Mouse (Mus musculus) hindbrain, embryonic 13.5 days (tissue): Measurements from ENCODE around the gene Cyp4a14. TPM values are rescaled to one million over a fixed set of nuclear protein-coding genes. Genes with fewer than 3 reads are reported as not detected.
"Not testable (repeated sequence)": the region's sequence is repeated elsewhere in the genome, so short reads cannot be mapped to it uniquely, and the experiment has no call there.

Source experiments
- ATAC-seq: fragments of 200-750 bp; cut with Nextera tagmentation; 2 replicates; pipeline ENCODE4 v1.8.0; 2017; ENCODE audit warnings: moderate TSS enrichment; ENCODE audit not compliant: low FRiP score
- H3K27ac ChIP-seq: fragments of 300-500 bp; sonication (generic); 2 replicates; pipeline ENCODE4 v1.5.1; 2015; ENCODE audit warnings: inconsistent platforms, mild to moderate bottlenecking, moderate library complexity
- H3K27me3 ChIP-seq: fragments of 300-500 bp; sonication (generic); 2 replicates; pipeline ENCODE4 v1.6.1; 2015; ENCODE audit warnings: mild to moderate bottlenecking, inconsistent platforms
- H3K36me3 ChIP-seq: fragments of 300-500 bp; sonication (generic); 2 replicates; pipeline ENCODE4 v1.6.1; 2015; ENCODE audit warnings: mild to moderate bottlenecking, inconsistent platforms
- H3K4me1 ChIP-seq: fragments of 300-500 bp; sonication (generic); replicated peaks from 2 replicates; pipeline ENCODE4 v1.6.1; 2015; ENCODE audit warnings: inconsistent platforms
- H3K4me2 ChIP-seq: fragments of 300-500 bp; sonication (generic); 2 replicates; pipeline ENCODE4 v1.6.1; 2015; ENCODE audit warnings: inconsistent platforms, mild to moderate bottlenecking, moderate library complexity
- H3K4me3 ChIP-seq: fragments of 300-500 bp; sonication (generic); 2 replicates; pipeline ENCODE4 v1.5.1; 2015; ENCODE audit warnings: mild to moderate bottlenecking, inconsistent platforms
- H3K9ac ChIP-seq: fragments of 300-500 bp; sonication (generic); 2 replicates; pipeline ENCODE4 v1.6.1; 2015; ENCODE audit warnings: mild to moderate bottlenecking, inconsistent platforms
- H3K9me3 ChIP-seq: fragments of 300-500 bp; sonication (generic); 2 replicates; pipeline ENCODE4 v1.6.1; 2016; ENCODE audit warnings: inconsistent platforms
- WGBS: fragments of 180-500 bp; shearing (Covaris S2); methylation state at CpG from one replicate; pipeline ENCODE4 v1.1.7; 2015; 5-methylcytosine and 5-hydroxymethylcytosine counted together
- polyA plus RNA-seq: library from polyadenylated mRNA; unstranded; fragments of >200 nt; fragmentation: Nextera tagmentation; extraction: Ambion mirVana; gene quantifications from 2 replicates; pipeline ENCODE4 v1.2.1, GENCODE M21; 2015

Cyp4a14 gene
- polyA plus RNA-seq: not detected in 2 replicates

- ATAC-seq: no peak
- H3K27me3 ChIP-seq: no peaks in the 10 kb centered on the region
- H3K4me1 ChIP-seq: no peaks in the 10 kb centered on the region
- WGBS: 79% methylated on average over 1 of the region's 1 CpGs
- H3K9me3 ChIP-seq: no peaks in the 10 kb centered on the region
- no peaks in the 10 kb centered on the region for H3K36me3 ChIP-seq
- no peak within 1 kb of the TSS for H3K27ac ChIP-seq
- no peak within 1 kb of the TSS for H3K4me3 ChIP-seq
- no peak within 1 kb of the TSS for H3K9ac ChIP-seq
- H3K4me2 ChIP-seq: no peak within 1 kb of the TSS
These were observed at the start of gene Cyp4a14 for GRCm38 (mm10) chr4:115496001-115496400. Cyp4a14 (minus strand) TSS chr4:115496142.

GRCm38 (mm10) chr4:115545101-115545500 is 49.2 kb upstream of the Cyp4a14 start:
- ATAC-seq: no peak
- H3K4me1 ChIP-seq: no peaks in the 10 kb centered on the region
- WGBS: 58% methylated on average over 1 of the region's 1 CpGs

GRCm38 (mm10) chr4:115521766-115522165 is 25.8 kb upstream of the Cyp4a14 start:
- 100% methylated on average over 2 of the region's 2 CpGs for WGBS

More at GRCm38 (mm10) chr4:115545101-115545500, 49.2 kb upstream of the Cyp4a14 start:
- no peaks in the 10 kb centered on the region for H3K27me3 ChIP-seq
- H3K9ac ChIP-seq: no peak overlapping the region
- no peak overlapping the region for H3K4me3 ChIP-seq
- no peak overlapping the region for H3K4me2 ChIP-seq
- H3K27ac ChIP-seq: no peak overlapping the region
- no peaks in the 10 kb centered on the region for H3K9me3 ChIP-seq
- H3K36me3 ChIP-seq: no peaks in the 10 kb centered on the region

GRCm38 (mm10) chr4:115519444-115519843 is 23.5 kb upstream of the Cyp4a14 start:
- no peak overlapping the region for H3K4me2 ChIP-seq
- no peak for ATAC-seq
- H3K36me3 ChIP-seq: no peaks in the 10 kb centered on the region
- WGBS: 75% methylated on average over 4 of the region's 4 CpGs
- H3K4me1 ChIP-seq: no peaks in the 10 kb centered on the region
- no peak overlapping the region for H3K9ac ChIP-seq
- no peaks in the 10 kb centered on the region for H3K27me3 ChIP-seq
- H3K9me3 ChIP-seq: no peaks in the 10 kb centered on the region
- no peak overlapping the region for H3K27ac ChIP-seq
- H3K4me3 ChIP-seq: no peak overlapping the region

More at GRCm38 (mm10) chr4:115521766-115522165, 25.8 kb upstream of the Cyp4a14 start:
- Histone ChIP-seq H3K4me3 (no peak overlapping the region), H3K4me2 (no peak overlapping the region), H3K4me1 (no peaks in the 10 kb centered on the region), H3K27ac (no peak overlapping the region), H3K9me3 (no peaks in the 10 kb centered on the region), H3K36me3 (no peaks in the 10 kb centered on the region), H3K9ac (no peak overlapping the region), H3K27me3 (no peaks in the 10 kb centered on the region)
- no peak for ATAC-seq

- H3K9ac ChIP-seq, H3K27me3 ChIP-seq, H3K4me3 ChIP-seq, H3K36me3 ChIP-seq, H3K4me2 ChIP-seq, H3K9me3 ChIP-seq, H3K4me1 ChIP-seq, H3K27ac ChIP-seq, ATAC-seq: not testable (repeated sequence)
- WGBS: 84% methylated on average over 5 of the region's 5 CpGs
These were observed 22.1 kb upstream of the Cyp4a14 start, which contains the start of gene Cyp4a10 for GRCm38 (mm10) chr4:115518000-115518399. Cyp4a10 (plus strand) TSS chr4:115518264.

- H3K9me3 ChIP-seq, H3K36me3 ChIP-seq, H3K9ac ChIP-seq, H3K27ac ChIP-seq, H3K4me2 ChIP-seq, H3K4me3 ChIP-seq, ATAC-seq, H3K4me1 ChIP-seq, H3K27me3 ChIP-seq: not testable (repeated sequence)
These were observed 18.0 kb upstream of the Cyp4a14 start for GRCm38 (mm10) chr4:115513964-115514363.

GRCm38 (mm10) chr4:115497466-115497865 is 1.5 kb upstream of the Cyp4a14 start:
- Histone ChIP-seq H3K27ac (no peak overlapping the region), H3K4me1 (no peaks in the 10 kb centered on the region), H3K27me3 (no peaks in the 10 kb centered on the region), H3K9me3 (no peaks in the 10 kb centered on the region), H3K36me3 (no peaks in the 10 kb centered on the region), H3K4me3 (no peak overlapping the region), H3K9ac (no peak overlapping the region), H3K4me2 (no peak overlapping the region)
- no peak for ATAC-seq
- 95% methylated on average over 3 of the region's 3 CpGs for WGBS

GRCm38 (mm10) chr4:115481006-115481652 is 14.8 kb downstream of the Cyp4a14 start:
- H3K4me3 ChIP-seq: no peak overlapping the region
- no peak for ATAC-seq
- no peaks in the 10 kb centered on the region for H3K4me1 ChIP-seq
- no peak overlapping the region for H3K9ac ChIP-seq
- no peak overlapping the region for H3K4me2 ChIP-seq
- no peaks in the 10 kb centered on the region for H3K27me3 ChIP-seq
- H3K36me3 ChIP-seq: no peaks in the 10 kb centered on the region
- no peak overlapping the region for H3K27ac ChIP-seq
- H3K9me3 ChIP-seq: no peaks in the 10 kb centered on the region
- 76% methylated on average over 6 of the region's 6 CpGs for WGBS

- not testable (repeated sequence) for H3K36me3 ChIP-seq, ATAC-seq
These were observed 19.9 kb downstream of the Cyp4a14 start for GRCm38 (mm10) chr4:115476051-115476450.

GRCm38 (mm10) chr4:115473585-115473984 is 22.4 kb downstream of the Cyp4a14 start:
- not testable (repeated sequence) for H3K4me2 ChIP-seq, H3K27me3 ChIP-seq, H3K4me1 ChIP-seq, H3K9ac ChIP-seq, H3K27ac ChIP-seq, H3K36me3 ChIP-seq, H3K9me3 ChIP-seq, H3K4me3 ChIP-seq, ATAC-seq
- WGBS: 89% methylated on average over 3 of the region's 3 CpGs

More at GRCm38 (mm10) chr4:115476051-115476450, 19.9 kb downstream of the Cyp4a14 start:
- not testable (repeated sequence) for H3K4me2 ChIP-seq, H3K27ac ChIP-seq, H3K9ac ChIP-seq, H3K4me3 ChIP-seq, H3K9me3 ChIP-seq, H3K4me1 ChIP-seq, H3K27me3 ChIP-seq

- H3K27ac ChIP-seq: no peak within 1 kb of the TSS
- H3K9ac ChIP-seq: no peak within 1 kb of the TSS
- H3K4me1 ChIP-seq: no peaks in the 10 kb centered on the region
- no peaks in the 10 kb centered on the region for H3K36me3 ChIP-seq
- no peak within 1 kb of the TSS for H3K4me3 ChIP-seq
- no peaks in the 10 kb centered on the region for H3K9me3 ChIP-seq
- no peaks in the 10 kb centered on the region for H3K27me3 ChIP-seq
- no peak within 1 kb of the TSS for H3K4me2 ChIP-seq
- 73% methylated on average over 3 of the region's 3 CpGs for WGBS
- no peak for ATAC-seq
These were observed 43.6 kb downstream of the Cyp4a14 start, which contains the start of gene Cyp4a30b for GRCm38 (mm10) chr4:115452304-115452703. Cyp4a30b (plus strand) TSS chr4:115452604.

GRCm38 (mm10) chr4:115450577-115451137 is 45.3 kb downstream of the Cyp4a14 start:
- Histone ChIP-seq H3K27me3 (no peaks in the 10 kb centered on the region), H3K4me3 (no peak overlapping the region), H3K9me3 (no peaks in the 10 kb centered on the region), H3K4me2 (no peak overlapping the region), H3K36me3 (no peaks in the 10 kb centered on the region), H3K27ac (no peak overlapping the region), H3K9ac (no peak overlapping the region), H3K4me1 (no peaks in the 10 kb centered on the region)
- 79% methylated on average over 3 of the region's 3 CpGs for WGBS
- ATAC-seq: no peak
